Mouse (Mus musculus): Measurements from ENCODE around the gene Gm17660. TPM values are rescaled to one million over a fixed set of nuclear protein-coding genes. Genes with fewer than 3 reads are reported as not detected.

Gm17660 gene
- polyA plus RNA-seq, 1 experiment from 2014 or later = 0.44 TPM

GRCm38 (mm10) chr5:104096078-104096938, 18.9 kb upstream of the Gm17660 start:
- Histone ChIP-seq H3K4me2 (ENCODE audit: low read depth, low read length) (no peak overlapping the region), H3K4me1 (ENCODE audit: control insufficient read depth, insufficient read depth, low read length) (no peaks in the 10 kb centered on the region), H3K9ac (replicated peaks; ENCODE audit: low read depth, low read length) (no peak overlapping the region), H3K9me3 (ENCODE audit: control insufficient read depth, low read length) (no peaks in the 10 kb centered on the region), H3K27me3 (ENCODE audit: control insufficient read depth, insufficient read depth, low read length) (no peaks in the 10 kb centered on the region), H3K36me3 (ENCODE audit: control insufficient read depth, insufficient read depth, low read length) (no peaks in the 10 kb centered on the region), H3K4me3 (ENCODE audit: low read depth, low read length) (no peak overlapping the region), H3K27ac (ENCODE audit: low read depth, low read length) (no peak overlapping the region)
- no peak for ATAC-seq (ENCODE audit: low read depth)
- 81% methylated on average over 16 of the region's 16 CpGs for WGBS

- no peak overlapping the region for H3K4me3 ChIP-seq (ENCODE audit: low read depth, low read length)
- H3K4me1 ChIP-seq (ENCODE audit: control insufficient read depth, insufficient read depth, low read length) = no peaks in the 10 kb centered on the region
- no peak overlapping the region for H3K9ac ChIP-seq (replicated peaks; ENCODE audit: low read depth, low read length)
- no peak overlapping the region for H3K27ac ChIP-seq (ENCODE audit: low read depth, low read length)
- no peak overlapping the region for H3K4me2 ChIP-seq (ENCODE audit: low read depth, low read length)
- no peaks in the 10 kb centered on the region for H3K36me3 ChIP-seq (ENCODE audit: control insufficient read depth, insufficient read depth, low read length)
- H3K27me3 ChIP-seq (ENCODE audit: control insufficient read depth, insufficient read depth, low read length) = no peaks in the 10 kb centered on the region
- H3K9me3 ChIP-seq (ENCODE audit: control insufficient read depth, low read length) = no peaks in the 10 kb centered on the region
- WGBS = 92% methylated on average over 11 of the region's 11 CpGs
- no peak for ATAC-seq (ENCODE audit: low read depth)
Measured at GRCm38 (mm10) chr5:104095416-104096077, 18.1 kb upstream of the Gm17660 start.

- Histone ChIP-seq H3K4me2 (ENCODE audit: low read depth, low read length) (no peak overlapping the region), H3K27ac (ENCODE audit: low read depth, low read length) (no peak overlapping the region), H3K27me3 (ENCODE audit: control insufficient read depth, insufficient read depth, low read length) (no peaks in the 10 kb centered on the region), H3K36me3 (ENCODE audit: control insufficient read depth, insufficient read depth, low read length) (0 out of 2 replicates have a peak, but pooled peaks cover 6% of the 10 kb centered on the region), H3K4me1 (ENCODE audit: control insufficient read depth, insufficient read depth, low read length) (no peaks in the 10 kb centered on the region), H3K4me3 (ENCODE audit: low read depth, low read length) (no peak overlapping the region), H3K9ac (replicated peaks; ENCODE audit: low read depth, low read length) (no peak overlapping the region), H3K9me3 (ENCODE audit: control insufficient read depth, low read length) (no peaks in the 10 kb centered on the region)
- WGBS = 91% methylated on average over 2 of the region's 2 CpGs
- ATAC-seq (ENCODE audit: low read depth) = no peak
Measured at GRCm38 (mm10) chr5:104089751-104090150, 12.3 kb upstream of the Gm17660 start.

GRCm38 (mm10) chr5:104085366-104085765, 8.0 kb upstream of the Gm17660 start:
- ATAC-seq (ENCODE audit: low read depth) = no peak
- Histone ChIP-seq H3K4me1 (ENCODE audit: control insufficient read depth, insufficient read depth, low read length) (no peaks in the 10 kb centered on the region), H3K9ac (replicated peaks; ENCODE audit: low read depth, low read length) (no peak overlapping the region), H3K36me3 (ENCODE audit: control insufficient read depth, insufficient read depth, low read length) (peaks cover 6% of the 10 kb centered on the region; the same call in 1 of the 2 replicates), H3K4me2 (ENCODE audit: low read depth, low read length) (no peak overlapping the region), H3K27ac (ENCODE audit: low read depth, low read length) (no peak overlapping the region), H3K27me3 (ENCODE audit: control insufficient read depth, insufficient read depth, low read length) (no peaks in the 10 kb centered on the region), H3K9me3 (ENCODE audit: control insufficient read depth, low read length) (no peaks in the 10 kb centered on the region), H3K4me3 (ENCODE audit: low read depth, low read length) (no peak overlapping the region)
- WGBS = 88% methylated on average over 9 of the region's 9 CpGs

- no peaks in the 10 kb centered on the region for H3K9me3 ChIP-seq (ENCODE audit: control insufficient read depth, low read length)
- no peak overlapping the region for H3K27ac ChIP-seq (ENCODE audit: low read depth, low read length)
- no peak overlapping the region for H3K4me2 ChIP-seq (ENCODE audit: low read depth, low read length)
- 87% methylated on average over 6 of the region's 6 CpGs for WGBS
- H3K4me3 ChIP-seq (ENCODE audit: low read depth, low read length) = no peak overlapping the region
- no peaks in the 10 kb centered on the region; the same call in 1 of the 2 replicates for H3K36me3 ChIP-seq (ENCODE audit: control insufficient read depth, insufficient read depth, low read length)
- ATAC-seq (ENCODE audit: low read depth) = no peak
- no peaks in the 10 kb centered on the region for H3K27me3 ChIP-seq (ENCODE audit: control insufficient read depth, insufficient read depth, low read length)
- no peaks in the 10 kb centered on the region for H3K4me1 ChIP-seq (ENCODE audit: control insufficient read depth, insufficient read depth, low read length)
- no peak overlapping the region for H3K9ac ChIP-seq (replicated peaks; ENCODE audit: low read depth, low read length)
Measured at GRCm38 (mm10) chr5:104080736-104081135, 3.3 kb upstream of the Gm17660 start.

GRCm38 (mm10) chr5:104076361-104076760, 1.0 kb downstream of the Gm17660 start:
- Histone ChIP-seq H3K27me3 (ENCODE audit: control insufficient read depth, insufficient read depth, low read length) (no peaks in the 10 kb centered on the region), H3K4me3 (ENCODE audit: low read depth, low read length) (no peak overlapping the region), H3K36me3 (ENCODE audit: control insufficient read depth, insufficient read depth, low read length) (no peaks in the 10 kb centered on the region), H3K9ac (replicated peaks; ENCODE audit: low read depth, low read length) (no peak overlapping the region), H3K4me1 (ENCODE audit: control insufficient read depth, insufficient read depth, low read length) (no peaks in the 10 kb centered on the region), H3K27ac (ENCODE audit: low read depth, low read length) (no peak overlapping the region), H3K4me2 (ENCODE audit: low read depth, low read length) (no peak overlapping the region), H3K9me3 (ENCODE audit: control insufficient read depth, low read length) (no peaks in the 10 kb centered on the region)
- no peak for ATAC-seq (ENCODE audit: low read depth)
- 37% methylated on average over 10 of the region's 10 CpGs for WGBS

- no peak overlapping the region for H3K27ac ChIP-seq (ENCODE audit: low read depth, low read length)
- no peak overlapping the region for H3K4me2 ChIP-seq (ENCODE audit: low read depth, low read length)
- H3K9ac ChIP-seq (replicated peaks; ENCODE audit: low read depth, low read length) = no peak overlapping the region
- H3K9me3 ChIP-seq (ENCODE audit: control insufficient read depth, low read length) = no peaks in the 10 kb centered on the region
- H3K27me3 ChIP-seq (ENCODE audit: control insufficient read depth, insufficient read depth, low read length) = no peaks in the 10 kb centered on the region
- H3K4me1 ChIP-seq (ENCODE audit: control insufficient read depth, insufficient read depth, low read length) = no peaks in the 10 kb centered on the region
- WGBS = 41% methylated on average over 12 of the region's 12 CpGs
- no peak overlapping the region for H3K4me3 ChIP-seq (ENCODE audit: low read depth, low read length)
- peak; percentile 52 for ATAC-seq (ENCODE audit: low read depth)
- H3K36me3 ChIP-seq (ENCODE audit: control insufficient read depth, insufficient read depth, low read length) = no peaks in the 10 kb centered on the region
Measured at GRCm38 (mm10) chr5:104074388-104074787, 3.0 kb downstream of the Gm17660 start.

- no peak overlapping the region for H3K9ac ChIP-seq (replicated peaks; ENCODE audit: low read depth, low read length)
- H3K4me3 ChIP-seq (ENCODE audit: low read depth, low read length) = no peak overlapping the region
- no peaks in the 10 kb centered on the region for H3K36me3 ChIP-seq (ENCODE audit: control insufficient read depth, insufficient read depth, low read length)
- H3K4me1 ChIP-seq (ENCODE audit: control insufficient read depth, insufficient read depth, low read length) = no peaks in the 10 kb centered on the region
- H3K27me3 ChIP-seq (ENCODE audit: control insufficient read depth, insufficient read depth, low read length) = no peaks in the 10 kb centered on the region
- WGBS = 74% methylated on average over 5 of the region's 5 CpGs
- H3K9me3 ChIP-seq (ENCODE audit: control insufficient read depth, low read length) = no peaks in the 10 kb centered on the region
- H3K4me2 ChIP-seq (ENCODE audit: low read depth, low read length) = no peak overlapping the region
- ATAC-seq (ENCODE audit: low read depth) = peak; percentile 71; the same call in 1 of the 2 replicates
- no peak overlapping the region for H3K27ac ChIP-seq (ENCODE audit: low read depth, low read length)
Measured at GRCm38 (mm10) chr5:104073602-104074001, 3.8 kb downstream of the Gm17660 start.

GRCm38 (mm10) chr5:104072272-104072886, 5.0 kb downstream of the Gm17660 start:
- H3K27ac ChIP-seq (ENCODE audit: low read depth, low read length) = peak overlapping the region; percentile 70
- H3K4me2 ChIP-seq (ENCODE audit: low read depth, low read length) = no peak overlapping the region
- H3K4me1 ChIP-seq (ENCODE audit: control insufficient read depth, insufficient read depth, low read length) = no peaks in the 10 kb centered on the region
- H3K9me3 ChIP-seq (ENCODE audit: control insufficient read depth, low read length) = no peaks in the 10 kb centered on the region
- WGBS = 3% methylated on average over 7 of the region's 8 CpGs
- no peaks in the 10 kb centered on the region for H3K36me3 ChIP-seq (ENCODE audit: control insufficient read depth, insufficient read depth, low read length)
- H3K9ac ChIP-seq (replicated peaks; ENCODE audit: low read depth, low read length) = no peak overlapping the region
- ATAC-seq (ENCODE audit: low read depth) = peak; percentile 81
- H3K4me3 ChIP-seq (ENCODE audit: low read depth, low read length) = no peak overlapping the region
- no peaks in the 10 kb centered on the region for H3K27me3 ChIP-seq (ENCODE audit: control insufficient read depth, insufficient read depth, low read length)
